In the genomic region with DNA sequence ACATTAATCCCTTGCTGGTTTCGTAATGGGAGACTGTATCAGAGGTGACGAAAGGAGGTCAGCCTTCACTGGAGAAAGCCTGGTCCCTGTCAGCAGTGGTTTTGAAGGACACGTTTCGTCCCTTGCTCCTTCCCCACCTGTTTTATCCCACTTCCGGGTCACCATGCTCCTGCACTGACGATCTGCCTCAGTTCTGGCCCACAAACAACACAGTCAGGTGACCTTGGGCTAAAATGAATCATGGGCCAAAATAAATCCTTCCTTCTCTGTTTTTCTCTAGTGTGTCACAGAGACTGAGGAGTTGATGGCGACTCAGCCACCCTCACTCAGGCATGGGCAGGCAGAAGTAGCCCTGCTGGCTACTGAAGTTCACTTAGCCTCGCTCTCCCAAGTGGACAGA, we compare ENCODE assay signal across 26 mouse cellular contexts. TPM values are rescaled to one million over a fixed set of nuclear protein-coding genes. Genes with fewer than 3 reads are reported as not detected.
A peak's percentile ranks its signal among the peaks of the same experiment; 100 is the strongest.
DNase-seq lines count a peak whose midpoint lies in the region; ATAC-seq and TF ChIP-seq lines count a peak whose summit lies in the region.
"Had no signal": no experiment of that assay in that cellular context is flagged by ENCODE, and none has a peak within 500 bp of the region (broad histone marks: within the 10 kb centered on the region; RNA-seq: fewer than 3 reads in every experiment).

No protein-coding gene starts in this region.

- no peak overlapping the region for H3K4me3 ChIP-seq in heart, embryonic 13.5 days
- H3K4me3 ChIP-seq in C2C12 (ENCODE audit: insufficient read depth, poor library complexity, severe bottlenecking) (no peak overlapping the region), myocyte (no peak overlapping the region)
- no peak overlapping the region for H3K4me3 ChIP-seq in forebrain, embryonic 13.5 days
- H3K4me3 ChIP-seq: embryonic facial prominence, embryonic 12.5 days; forebrain, embryonic 12.5 days; heart, embryonic 12.5 days; hindbrain, embryonic 12.5 days; kidney, embryonic 15.5 days; midbrain, embryonic 10.5 days; neural tube, embryonic 15.5 days; stomach, embryonic 15.5 days had no signal

- H3K79me2 ChIP-seq in C2C12 (ENCODE audit: control insufficient read depth, insufficient read depth) (no peaks in the 10 kb centered on the region), myocyte (ENCODE audit: control insufficient read depth, insufficient read depth) (no peaks in the 10 kb centered on the region)

- H3ac ChIP-seq in C2C12 (ENCODE audit: control insufficient read depth, insufficient read length, low read depth) (no peak overlapping the region), myocyte (ENCODE audit: control insufficient read depth, insufficient read length) (no peak overlapping the region)

- H3K27me3 ChIP-seq in heart, embryonic 13.5 days (replicated peaks): peaks cover 10% of the 10 kb centered on the region
- H3K27me3 ChIP-seq in C2C12 (ENCODE audit: control insufficient read depth, insufficient read depth, insufficient read length): no peaks in the 10 kb centered on the region
- no peaks in the 10 kb centered on the region for H3K27me3 ChIP-seq in myocyte (ENCODE audit: control insufficient read depth, insufficient read depth, insufficient read length)
- peaks cover 2% of the 10 kb centered on the region; the same call in 1 of the 2 replicates for H3K27me3 ChIP-seq in forebrain, embryonic 13.5 days
- H3K27me3 ChIP-seq: embryonic facial prominence, embryonic 12.5 days; neural tube, embryonic 15.5 days; stomach, embryonic 15.5 days had no signal

- ATAC-seq in heart, embryonic 13.5 days (ENCODE audit: extremely low read depth, insufficient number of reproducible peaks, low FRiP score, low TSS enrichment): no peak
- ATAC-seq in forebrain, embryonic 13.5 days: no peak
- ATAC-seq: intestine, postnatal 0 days; lung, postnatal 0 days had no signal

- TF ChIP-seq CTCF in C2C12 (IDR thresholded peaks at IDR 0.05; ENCODE audit: control insufficient read depth, insufficient read depth, insufficient read length): no peak

- no peak for DNase-seq in heart, postnatal 25 days (ENCODE audit: low spot score)
- DNase-seq in adrenal gland, postnatal 25 days: peak; percentile 30
- DNase-seq in urinary bladder, postnatal 4 days (ENCODE audit: low spot score in 2 of 2): no peak
- DNase-seq: cerebellum, adult 18-20 months; cerebellum, postnatal 14 days; gastrocnemius, postnatal 10 days; heart, postnatal 14 days; layer of hippocampus, adult 9-11 months; right cerebral cortex, adult 18-20 months; right cerebral cortex, postnatal 4 days; thymus, adult 2 months; thymus, postnatal 4 days had no signal

- H3K27ac ChIP-seq in heart, embryonic 13.5 days (replicated peaks): no peak overlapping the region
- H3K27ac ChIP-seq in forebrain, embryonic 13.5 days: no peak overlapping the region
- H3K27ac ChIP-seq: embryonic facial prominence, embryonic 12.5 days; forebrain, embryonic 12.5 days; hindbrain, embryonic 12.5 days; kidney, embryonic 15.5 days; midbrain, embryonic 10.5 days; neural tube, embryonic 15.5 days; stomach, embryonic 15.5 days had no signal

- WGBS in heart, embryonic 13.5 days: 41% methylated on average over 8 of the region's 8 CpGs
- WGBS in forebrain, embryonic 13.5 days: 81% methylated on average over 8 of the region's 8 CpGs

- no peak for TF ChIP-seq POLR2A in myocyte (IDR thresholded peaks at IDR 0.05; ENCODE audit: insufficient read length, low read depth)

- no peaks in the 10 kb centered on the region for H3K36me3 ChIP-seq in heart, embryonic 13.5 days
- H3K36me3 ChIP-seq in C2C12 (ENCODE audit: control insufficient read depth, insufficient read depth) (no peaks in the 10 kb centered on the region), myocyte (ENCODE audit: control insufficient read depth, insufficient read depth) (no peaks in the 10 kb centered on the region)
- no peaks in the 10 kb centered on the region for H3K36me3 ChIP-seq in forebrain, embryonic 13.5 days (ENCODE audit: poor library complexity, severe bottlenecking)
- H3K36me3 ChIP-seq: embryonic facial prominence, embryonic 12.5 days; forebrain, embryonic 12.5 days; heart, embryonic 12.5 days; hindbrain, embryonic 12.5 days; kidney, embryonic 15.5 days; midbrain, embryonic 10.5 days; neural tube, embryonic 15.5 days; stomach, embryonic 15.5 days had no signal

- H3K79me3 ChIP-seq in C2C12 (ENCODE audit: low read depth): no peaks in the 10 kb centered on the region

- H3K9ac ChIP-seq in heart, embryonic 13.5 days: 0 out of 2 replicates have a peak overlapping the region, but pooled peaks have one; percentile 2
- no peak overlapping the region for H3K9ac ChIP-seq in forebrain, embryonic 13.5 days
- H3K9ac ChIP-seq: embryonic facial prominence, embryonic 12.5 days; forebrain, embryonic 12.5 days; heart, embryonic 12.5 days; hindbrain, embryonic 12.5 days; kidney, embryonic 15.5 days; neural tube, embryonic 15.5 days; stomach, embryonic 15.5 days had no signal

- intact Hi-C loops in heart, postnatal 25 days (cut with DNase I): loop anchor here (5.0 kb wide), 1 partner anchor 223 kb away; no protein-coding TSS in a partner anchor

- H3K9me3 ChIP-seq in heart, embryonic 13.5 days: no peaks in the 10 kb centered on the region
- no peaks in the 10 kb centered on the region for H3K9me3 ChIP-seq in forebrain, embryonic 13.5 days (replicated peaks)
- H3K9me3 ChIP-seq: embryonic facial prominence, embryonic 12.5 days; forebrain, embryonic 12.5 days; heart, embryonic 12.5 days; hindbrain, embryonic 12.5 days; kidney, embryonic 15.5 days; midbrain, embryonic 10.5 days; neural tube, embryonic 15.5 days; stomach, embryonic 15.5 days had no signal

- no peak overlapping the region for H3K4me2 ChIP-seq in heart, embryonic 13.5 days
- no peak overlapping the region for H3K4me2 ChIP-seq in myocyte (ENCODE audit: low read depth)
- no peak overlapping the region for H3K4me2 ChIP-seq in forebrain, embryonic 13.5 days
- H3K4me2 ChIP-seq: embryonic facial prominence, embryonic 12.5 days; forebrain, embryonic 12.5 days; heart, embryonic 12.5 days; hindbrain, embryonic 12.5 days; kidney, embryonic 15.5 days; neural tube, embryonic 15.5 days; stomach, embryonic 15.5 days had no signal

- peaks cover 40% of the 10 kb centered on the region for H3K4me1 ChIP-seq in heart, embryonic 13.5 days
- H3K4me1 ChIP-seq in forebrain, embryonic 13.5 days: peaks cover 14% of the 10 kb centered on the region; the same call in 1 of the 2 replicates

TF ChIP-seq in C2C12, 6 proteins besides CTCF, POLR2A, EP300 and RAD21:
- TF ChIP-seq MAX (IDR thresholded peaks at IDR 0.05) (no peak), USF1 (IDR thresholded peaks at IDR 0.05; ENCODE audit: low read depth) (peak; percentile 56)
TF ChIP-seq in C2C12: peak in this region for 1.

TF ChIP-seq in myocyte, 11 proteins besides CTCF, POLR2A, EP300 and RAD21:
- TF ChIP-seq USF1 (IDR thresholded peaks at IDR 0.05; ENCODE audit: low read depth) (peak; percentile 38), MYOD1 (IDR thresholded peaks at IDR 0.05; ENCODE audit: control insufficient read depth in 1 of 3, insufficient read length in 2 of 3, low read depth in 2 of 3) (peak in 1 of 3 experiments; percentile 54), REST (IDR thresholded peaks at IDR 0.05; ENCODE audit: insufficient read depth, insufficient read length) (no peak)

RNA-seq across cellular contexts. Expression of a gene that starts 20.4 kb away (rescaled TPM):
- polyA plus RNA-seq in heart, embryonic 13.5 days (2015; fragmentation: Nextera tagmentation; extraction: Ambion mirVana): 4.3 and 4.5 TPM in 2 replicates
- 10 to 100 TPM; 32.6 to 36.7 TPM for total RNA-seq in heart, postnatal 25 days (2021)
- polyA plus RNA-seq in C2C12 (2012; fragmentation: generic; extraction: Trizol) (3.0 TPM), myocyte (2012; fragmentation: generic; extraction: Trizol) (22.6 TPM)
- 23.7 and 25.6 TPM in 2 replicates for total RNA-seq in adrenal gland, postnatal 25 days (2021)
- 4.5 and 5.1 TPM in 2 replicates for polyA plus RNA-seq in forebrain, embryonic 13.5 days (2015; fragmentation: Nextera tagmentation; extraction: Ambion mirVana)

RNA-seq across cellular contexts. Expression of a gene that starts 33.5 kb away (rescaled TPM):
- 10.2 and 10.6 TPM in 2 replicates for polyA plus RNA-seq in heart, embryonic 13.5 days (2015; fragmentation: Nextera tagmentation; extraction: Ambion mirVana)
- 10 to 100 TPM; 39.8 to 45.4 TPM for total RNA-seq in heart, postnatal 25 days (2021)
- 14.9 TPM for polyA plus RNA-seq in C2C12 (2012; fragmentation: generic; extraction: Trizol)
- 127 and 149 TPM in 2 replicates for total RNA-seq in adrenal gland, postnatal 25 days (2021)
- polyA plus RNA-seq in myocyte (2012; fragmentation: generic; extraction: Trizol): 21.8 TPM
- polyA plus RNA-seq in forebrain, embryonic 13.5 days (2015; fragmentation: Nextera tagmentation; extraction: Ambion mirVana): 0.98 and 1.4 TPM in 2 replicates
